Mouse (Mus musculus) forebrain, postnatal 0 days (tissue): ENCODE measurements around the gene Cfap43. TPM values are rescaled to one million over a fixed set of nuclear protein-coding genes. Genes with fewer than 3 reads are reported as not detected.
A peak's percentile ranks its signal among the peaks of the same experiment; 100 is the strongest.

Experiments
- ATAC-seq: fragments of 200-750 bp; cut with Nextera tagmentation; 2 replicates; pipeline ENCODE4 v1.8.0; 2017; ENCODE audit warnings: mild to moderate bottlenecking, moderate library complexity
- DNase-seq: peaks from one replicate; pipeline ENCODE4 v3.0.0-alpha.2; 2015
- H3K27ac ChIP-seq: fragments of 300-500 bp; sonication (generic); 2 replicates; pipeline ENCODE4 v1.5.1; 2014; ENCODE audit warnings: low read depth, mild to moderate bottlenecking, antibody characterized with exemption, low read length, moderate library complexity, mixed read lengths
- H3K27me3 ChIP-seq: fragments of 300-500 bp; sonication (generic); 2 replicates; pipeline ENCODE4 v1.6.1; 2014; ENCODE audit warnings: mild to moderate bottlenecking, low read length, mixed read lengths; ENCODE audit not compliant: insufficient read depth
- H3K36me3 ChIP-seq: fragments of 300-500 bp; sonication (generic); 2 replicates; pipeline ENCODE4 v1.6.1; 2014; ENCODE audit warnings: mild to moderate bottlenecking, moderate library complexity; ENCODE audit not compliant: insufficient read depth
- H3K4me1 ChIP-seq: fragments of 300-500 bp; sonication (generic); 2 replicates; pipeline ENCODE4 v1.6.1; 2014; ENCODE audit warnings: antibody characterized with exemption; ENCODE audit not compliant: insufficient read depth
- H3K4me2 ChIP-seq: fragments of 300-500 bp; sonication (generic); 2 replicates; pipeline ENCODE4 v1.6.1; 2014; ENCODE audit warnings: low read depth, mild to moderate bottlenecking, moderate library complexity
- H3K4me3 ChIP-seq: fragments of 300-500 bp; sonication (generic); 2 replicates; pipeline ENCODE4 v1.5.1; 2014; ENCODE audit warnings: low read depth, low read length, mixed read lengths
- H3K9ac ChIP-seq: fragments of 300-500 bp; sonication (generic); 2 replicates; pipeline ENCODE4 v1.6.1; 2014; ENCODE audit warnings: mild to moderate bottlenecking
- H3K9me3 ChIP-seq: fragments of 300-500 bp; sonication (generic); 2 replicates; pipeline ENCODE4 v1.6.1; 2016; ENCODE audit warnings: low read length
- CTCF ChIP-seq: sonication (generic); IDR thresholded peaks from 2 replicates; pipeline ENCODE4 v1.5.1; 2016; ENCODE audit warnings: antibody characterized with exemption, control low read depth, low read depth
- WGBS: fragments of 180-500 bp; shearing (Covaris S2); extraction: QIAGEN DNeasy Blood & Tissue Kit; methylation state at CpG from one replicate; pipeline ENCODE4 v1.1.7; 2014; 5-methylcytosine and 5-hydroxymethylcytosine counted together
- polyA plus RNA-seq: library from polyadenylated mRNA; unstranded; fragments of >200 nt; fragmentation: Nextera tagmentation; extraction: Ambion mirVana; gene quantifications from 2 replicates; pipeline ENCODE4 v1.2.1, GENCODE M21; 2015
- total RNA-seq: library from RNA; depleted of rRNA; stranded (reverse); fragments of >200 nt; gene quantifications from 2 replicates; pipeline ENCODE4 v1.2.3, GENCODE M21; 2014

Gene Cfap43
- total and polyA plus RNA-seq, 2 experiments from 2014 or later, result 1.8 to 2.3 TPM

DNA sequence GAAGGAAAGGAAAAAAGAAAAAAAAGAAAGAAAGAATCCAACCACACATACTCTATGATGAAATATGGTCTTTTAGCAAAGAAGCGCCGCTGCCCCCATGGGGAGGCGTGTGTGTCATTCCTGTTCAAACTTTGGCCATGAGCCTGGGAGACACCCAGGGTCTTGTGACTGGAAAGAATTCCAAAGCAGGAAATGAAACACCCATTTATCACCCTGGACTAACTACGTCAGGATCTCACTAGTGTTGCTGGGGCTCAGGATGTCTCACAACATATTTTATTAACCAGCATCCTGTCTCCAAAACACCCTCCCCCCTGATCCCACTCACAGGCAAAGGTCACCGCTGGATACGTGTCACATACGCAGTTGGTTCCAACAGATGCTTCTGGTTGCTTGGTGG lies 32.5 kb downstream of the Cfap43 start:
- no peak overlapping the region for H3K9ac ChIP-seq
- H3K36me3 ChIP-seq, result no peaks in the 10 kb centered on the region
- ATAC-seq, result no peak
- WGBS, result 90% methylated on average over 7 of the region's 7 CpGs
- no peak for DNase-seq
- no peaks in the 10 kb centered on the region for H3K27me3 ChIP-seq
- no peak overlapping the region for H3K4me2 ChIP-seq
- H3K9me3 ChIP-seq, result no peaks in the 10 kb centered on the region
- H3K4me3 ChIP-seq, result no peak overlapping the region
- H3K27ac ChIP-seq, result no peak overlapping the region
- TF ChIP-seq CTCF, result no peak
- no peaks in the 10 kb centered on the region for H3K4me1 ChIP-seq

DNA sequence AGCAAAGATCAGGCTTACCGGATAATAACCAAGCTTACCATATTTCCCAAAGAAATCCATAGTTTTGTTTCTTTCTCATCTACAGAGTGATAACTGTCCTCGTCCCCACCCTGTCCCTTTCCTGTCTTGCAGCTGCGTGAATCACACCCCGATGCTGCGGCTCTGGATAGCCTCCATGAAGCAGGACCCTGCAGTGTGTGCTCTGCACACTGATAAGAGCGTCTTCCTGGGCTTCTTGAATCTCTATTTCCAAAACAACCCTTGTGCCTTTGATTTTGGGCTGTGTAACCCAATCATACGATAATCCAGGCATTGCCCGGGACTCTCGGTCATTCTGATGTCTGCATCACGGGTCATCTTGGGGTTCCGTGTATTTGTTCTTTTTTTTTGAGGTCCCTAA lies 33.2 kb downstream of the Cfap43 start:
- no peak for ATAC-seq
- no peak overlapping the region for H3K4me3 ChIP-seq
- whole genome bisulfite sequencing, result 90% methylated on average over 11 of the region's 11 CpGs
- no peak for DNase-seq
- H3K4me2 ChIP-seq, result no peak overlapping the region
- H3K4me1 ChIP-seq, result no peaks in the 10 kb centered on the region
- no peak overlapping the region for H3K9ac ChIP-seq
- TF ChIP-seq CTCF, result no peak
- H3K9me3 ChIP-seq, result no peaks in the 10 kb centered on the region
- H3K36me3 ChIP-seq, result no peaks in the 10 kb centered on the region
- no peaks in the 10 kb centered on the region for H3K27me3 ChIP-seq
- H3K27ac ChIP-seq, result no peak overlapping the region

DNA sequence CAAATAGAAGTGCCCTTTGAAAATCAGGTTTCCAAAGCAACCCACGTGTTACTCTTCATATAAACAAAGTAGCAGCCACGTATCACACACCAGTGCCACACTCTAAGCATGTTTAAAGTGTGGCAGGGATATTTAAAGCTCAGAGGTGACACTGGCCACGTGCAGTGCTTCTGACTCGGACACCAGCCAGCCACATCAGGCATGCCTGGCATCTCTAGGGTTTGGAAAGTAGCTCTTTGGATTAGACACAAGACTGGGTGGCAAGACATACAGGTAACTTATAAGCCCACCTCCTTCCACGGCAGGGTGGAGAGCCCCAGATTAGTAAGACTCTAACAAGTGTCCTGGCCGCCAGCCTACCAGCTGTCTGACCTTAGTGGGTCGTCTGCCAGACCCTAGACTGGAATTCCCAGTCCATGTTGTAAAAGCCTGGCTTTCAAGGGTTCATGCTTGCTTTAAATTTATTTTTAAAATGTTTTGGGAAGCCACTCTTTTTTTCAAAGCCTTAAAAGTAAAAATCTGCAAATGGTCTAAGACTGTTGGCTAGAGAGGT lies 33.8 kb downstream of the Cfap43 start:
- Histone ChIP-seq H3K9ac (no peak overlapping the region), H3K36me3 (no peaks in the 10 kb centered on the region), H3K4me1 (no peaks in the 10 kb centered on the region), H3K4me2 (no peak overlapping the region), H3K4me3 (no peak overlapping the region), H3K27ac (no peak overlapping the region), H3K9me3 (no peaks in the 10 kb centered on the region), H3K27me3 (no peaks in the 10 kb centered on the region)
- 72% methylated on average over 7 of the region's 7 CpGs for WGBS
- ATAC-seq (no peak), DNase-seq (no peak)
- TF ChIP-seq CTCF, result no peak

DNA sequence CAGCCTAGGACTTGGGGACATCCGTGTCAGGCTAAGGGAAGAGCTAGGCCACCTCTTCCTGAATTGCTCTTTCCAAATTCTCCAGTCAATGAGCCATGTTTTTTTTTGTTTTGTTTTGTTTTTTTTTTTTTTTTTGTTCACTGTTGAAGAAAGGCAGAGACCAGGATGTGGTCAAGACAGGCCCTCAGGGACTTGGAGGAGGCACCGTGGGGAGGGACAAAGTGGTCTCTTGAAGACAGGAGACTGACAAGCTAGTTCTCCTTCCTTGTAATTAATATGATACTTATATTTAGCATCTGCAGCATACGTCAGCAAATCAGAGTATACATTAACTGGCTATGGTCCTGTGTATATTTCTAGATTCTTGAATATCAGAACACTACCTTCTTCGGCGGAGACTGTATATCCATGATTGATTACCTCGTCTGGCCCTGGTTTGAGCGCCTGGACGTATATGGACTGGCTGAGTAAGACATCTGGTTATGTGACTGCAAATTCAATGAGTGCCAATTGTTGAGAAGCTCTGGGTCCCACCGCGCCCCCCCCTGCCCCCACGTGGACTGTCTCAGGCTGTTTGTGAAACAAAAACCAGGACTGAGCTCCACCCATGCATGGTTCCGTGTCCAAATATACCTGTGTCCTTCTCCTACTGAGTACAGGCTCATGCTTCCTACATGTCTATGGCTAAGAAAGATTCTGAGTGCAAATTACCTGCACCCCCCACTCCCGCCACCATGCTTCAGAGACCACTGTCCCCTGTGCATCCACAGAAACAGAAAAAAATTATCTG lies 34.6 kb downstream of the Cfap43 start:
- 87% methylated on average over 13 of the region's 13 CpGs for WGBS
- no peaks in the 10 kb centered on the region for H3K4me1 ChIP-seq
- H3K4me3 ChIP-seq, result no peak overlapping the region
- no peak overlapping the region for H3K27ac ChIP-seq
- DNase-seq, result no peak
- H3K36me3 ChIP-seq, result no peaks in the 10 kb centered on the region
- no peaks in the 10 kb centered on the region for H3K9me3 ChIP-seq
- no peak overlapping the region for H3K9ac ChIP-seq
- H3K4me2 ChIP-seq, result no peak overlapping the region
- no peak for TF ChIP-seq CTCF
- no peaks in the 10 kb centered on the region for H3K27me3 ChIP-seq
- ATAC-seq, result no peak

DNA sequence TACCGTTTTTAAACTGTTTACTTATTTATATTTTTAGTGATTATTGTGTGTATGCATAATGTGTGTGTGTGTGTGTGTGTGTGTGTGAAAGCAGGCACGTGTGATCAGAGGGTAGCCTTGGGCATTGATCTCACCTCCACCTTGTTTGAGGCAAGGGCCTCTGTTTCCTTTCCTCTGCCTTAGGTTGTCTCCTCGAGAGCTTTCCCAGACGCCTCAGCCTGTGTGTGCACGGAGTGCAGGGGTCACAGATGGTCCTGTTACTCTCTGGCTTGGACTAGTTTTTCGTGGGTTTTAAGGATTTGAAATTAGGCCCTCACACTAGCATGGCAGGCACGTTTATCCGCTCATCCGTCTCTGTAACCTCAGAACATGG lies 36.2 kb downstream of the Cfap43 start:
- 61% methylated on average over 9 of the region's 9 CpGs for WGBS
- H3K4me2 ChIP-seq, result no peak overlapping the region
- peak; percentile 44 for ATAC-seq
- no peaks in the 10 kb centered on the region for H3K9me3 ChIP-seq
- no peak overlapping the region for H3K4me3 ChIP-seq
- H3K4me1 ChIP-seq, result no peaks in the 10 kb centered on the region
- H3K27me3 ChIP-seq, result no peaks in the 10 kb centered on the region
- no peak overlapping the region for H3K9ac ChIP-seq
- no peak overlapping the region for H3K27ac ChIP-seq
- DNase-seq, result no peak
- H3K36me3 ChIP-seq, result no peaks in the 10 kb centered on the region
- no peak for TF ChIP-seq CTCF

DNA sequence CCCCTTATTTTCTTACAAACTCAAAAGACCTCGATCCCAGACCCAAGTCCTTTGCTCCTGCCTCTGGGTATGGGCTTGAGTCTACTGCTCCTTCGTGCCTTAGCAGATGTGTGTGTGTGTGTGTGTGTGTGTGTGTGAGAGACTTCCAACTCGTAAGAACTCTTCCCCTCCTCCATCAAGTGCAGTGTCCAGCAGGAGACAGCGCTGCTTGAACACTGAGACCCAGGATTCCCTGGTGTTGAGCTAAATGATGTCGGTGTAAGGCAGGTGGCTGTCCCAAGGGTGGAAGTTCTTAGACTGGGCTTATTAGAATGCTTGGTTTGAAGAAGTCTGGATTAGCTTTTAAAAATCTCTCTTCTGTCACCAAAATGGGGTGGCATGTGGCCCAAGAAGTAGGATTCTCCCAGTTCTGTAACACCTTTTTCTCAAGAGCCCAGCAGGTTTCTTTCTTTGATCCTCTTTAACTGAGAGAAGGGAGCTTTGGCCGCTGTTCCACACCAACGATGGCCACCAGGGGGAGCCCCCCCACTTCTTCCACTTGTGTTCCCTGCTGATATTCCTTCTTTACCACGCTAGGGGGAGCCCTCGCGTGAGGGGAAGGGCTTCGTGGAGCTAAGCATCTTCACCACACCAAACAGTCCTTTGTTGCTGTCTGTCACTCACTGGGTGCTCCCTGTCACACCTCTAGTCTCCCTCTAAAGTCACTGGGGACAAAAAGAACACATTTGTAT lies 36.8 kb downstream of the Cfap43 start:
- Histone ChIP-seq H3K36me3 (no peaks in the 10 kb centered on the region), H3K9me3 (no peaks in the 10 kb centered on the region), H3K27me3 (no peaks in the 10 kb centered on the region), H3K4me2 (no peak overlapping the region), H3K9ac (no peak overlapping the region), H3K4me3 (no peak overlapping the region), H3K4me1 (no peaks in the 10 kb centered on the region), H3K27ac (no peak overlapping the region)
- 24% methylated on average over 11 of the region's 11 CpGs for WGBS
- ATAC-seq (peak; percentile 90), DNase-seq (peak; percentile 94)
- peak; percentile 100 for TF ChIP-seq CTCF

DNA sequence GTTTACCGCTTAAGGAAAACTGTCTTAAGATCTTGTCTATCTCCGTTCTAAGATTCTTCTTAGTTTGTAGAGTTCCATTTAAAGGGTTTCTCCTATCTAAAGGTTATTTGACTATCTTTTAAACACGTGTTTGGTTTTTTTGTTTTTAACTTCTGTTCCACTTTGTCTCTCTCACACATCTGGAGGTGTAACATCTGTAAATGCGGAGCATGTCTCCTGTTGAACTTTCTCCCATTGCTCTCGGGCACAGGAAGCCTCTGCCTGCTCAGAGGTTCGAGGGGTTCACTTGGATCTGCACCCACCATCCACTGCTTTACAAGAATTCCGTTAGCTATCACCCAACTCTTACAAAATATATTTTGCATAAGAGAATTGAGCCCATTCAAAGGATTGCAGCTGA lies 37.5 kb downstream of the Cfap43 start:
- WGBS, result 87% methylated on average over 7 of the region's 7 CpGs
- H3K4me1 ChIP-seq, result no peaks in the 10 kb centered on the region
- no peak for DNase-seq
- H3K9ac ChIP-seq, result no peak overlapping the region
- H3K9me3 ChIP-seq, result no peaks in the 10 kb centered on the region
- 0 out of 2 replicates have a peak, but pooled peaks cover 3% of the 10 kb centered on the region for H3K27me3 ChIP-seq
- H3K4me2 ChIP-seq, result no peak overlapping the region
- TF ChIP-seq CTCF, result no peak
- no peak overlapping the region for H3K27ac ChIP-seq
- H3K36me3 ChIP-seq, result no peaks in the 10 kb centered on the region
- ATAC-seq, result no peak
- no peak overlapping the region for H3K4me3 ChIP-seq
